Comparison of ENCODE assay signal across 7 mouse cellular contexts in the genomic region with DNA sequence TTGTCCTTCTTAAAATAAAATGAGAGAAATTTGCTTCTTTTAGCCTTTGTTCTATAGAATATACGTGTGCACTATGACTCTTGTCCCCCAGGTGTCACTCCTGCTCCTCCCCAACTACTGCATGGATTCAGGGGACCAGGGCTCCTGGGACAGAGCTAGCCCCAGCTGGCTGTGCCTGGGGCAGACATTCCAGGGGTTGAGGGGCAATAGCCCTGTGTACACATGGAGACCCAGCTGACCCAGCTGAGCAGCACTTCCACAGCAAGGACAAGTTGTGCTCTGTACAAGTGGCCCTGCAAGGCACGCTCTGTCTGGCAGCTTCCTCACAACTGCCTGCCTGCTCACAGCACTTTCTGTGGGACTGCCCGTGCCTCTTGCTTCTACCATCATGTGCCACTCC. TPM values are rescaled to one million over a fixed set of nuclear protein-coding genes. Genes with fewer than 3 reads are reported as not detected.
DNase-seq lines count a peak whose midpoint lies in the region; ATAC-seq and TF ChIP-seq lines count a peak whose summit lies in the region.

No protein-coding gene starts in this region.

- no peak overlapping the region for H3K4me3 ChIP-seq in left cerebral cortex, adult 2 months
- no peak overlapping the region for H3K4me3 ChIP-seq in intestine, postnatal 0 days (ENCODE audit: low read depth, low read length)

- no peak overlapping the region for H3K27ac ChIP-seq in left cerebral cortex, adult 2 months
- no peak overlapping the region for H3K27ac ChIP-seq in intestine, postnatal 0 days (ENCODE audit: low read depth, low read length)

- 0 out of 2 replicates have a peak, but pooled peaks have one; percentile 17 for ATAC-seq in intestine, postnatal 0 days

- H3K27me3 ChIP-seq in intestine, postnatal 0 days (replicated peaks; ENCODE audit: control insufficient read depth, insufficient read depth, low read length): no peaks in the 10 kb centered on the region

- WGBS in intestine, postnatal 0 days: 73% methylated on average over 3 of the region's 3 CpGs

- H3K4me2 ChIP-seq in intestine, postnatal 0 days (replicated peaks; ENCODE audit: low read depth): no peak overlapping the region

- TF ChIP-seq CTCF in left cerebral cortex, adult 2 months (IDR thresholded peaks at IDR 0.05): peak; percentile 48
- TF ChIP-seq CTCF in brain, embryonic 14.5 days (IDR thresholded peaks at IDR 0.05; ENCODE audit: borderline replicate concordance, extremely low read depth, insufficient read depth, insufficient read length): peak; percentile 26; the same call in 1 of the 2 replicates
- peak; percentile 80 for TF ChIP-seq CTCF in intestine, postnatal 0 days (IDR thresholded peaks at IDR 0.05; ENCODE audit: low read depth)

- no peaks in the 10 kb centered on the region for H3K4me1 ChIP-seq in intestine, postnatal 0 days (replicated peaks; ENCODE audit: control insufficient read depth, insufficient read depth, low read length)

- H3K9me3 ChIP-seq in intestine, postnatal 0 days (ENCODE audit: control insufficient read depth): no peaks in the 10 kb centered on the region

- no peak for TF ChIP-seq POLR2A in brain, embryonic 14.5 days (IDR thresholded peaks at IDR 0.05; ENCODE audit: borderline replicate concordance, extremely low read depth, insufficient read depth, insufficient read length, poor library complexity, severe bottlenecking)

- peaks cover 28% of the 10 kb centered on the region; the same call in 1 of the 2 replicates for H3K36me3 ChIP-seq in intestine, postnatal 0 days (ENCODE audit: control insufficient read depth, insufficient read depth)

- intact Hi-C loops in left cerebral cortex, adult 2 months (cut with DNase I): no loop called here
- intact Hi-C loops in left cerebral cortex, postnatal 36 days (cut with DNase I): no loop called here

- no peak overlapping the region for H3K9ac ChIP-seq in intestine, postnatal 0 days (ENCODE audit: low read depth, low read length)

- DNase-seq in left cerebral cortex, adult 2 months (ENCODE audit: extremely low spot score in 1 of 2, low spot score in 2 of 2): no peak
- no peak for DNase-seq in left cerebral cortex, postnatal 36 days (ENCODE audit: low spot score in 2 of 2)
- DNase-seq in brain, embryonic 14.5 days (ENCODE audit: low read depth): peak; percentile 14
- peak; percentile 26 for DNase-seq in mesoderm, embryonic 11.5 days (ENCODE audit: low read depth, low spot score)
- DNase-seq in frontal cortex, adult 2 months (ENCODE audit: extremely low spot score in 1 of 2, low spot score in 1 of 2): no peak
- DNase-seq in urinary bladder, postnatal 36 days (ENCODE audit: low spot score in 2 of 2): no peak

RNA-seq across cellular contexts. Expression of gene Tef, which starts 6.0 kb away (rescaled TPM):
- total RNA-seq in left cerebral cortex, adult 2 months (2021): 100 to 1,000 TPM; 220 to 228 TPM
- 100 to 1,000 TPM; 244 to 267 TPM for total RNA-seq in left cerebral cortex, postnatal 36 days (2021)
- polyA plus RNA-seq in brain, embryonic 14.5 days (2012; rRNA removed): 35.5 and 38.0 TPM in 2 replicates
- polyA plus RNA-seq in intestine, postnatal 0 days (2015; fragmentation: Nextera tagmentation; extraction: Ambion mirVana): 13.4 and 16.0 TPM in 2 replicates
- polyA plus RNA-seq in frontal cortex, adult 2 months (2012; rRNA removed): 245 and 256 TPM in 2 replicates

RNA-seq across cellular contexts. Expression of gene Rangap1, which starts 50.9 kb away (rescaled TPM):
- 100 to 1,000 TPM; 214 to 229 TPM for total RNA-seq in left cerebral cortex, adult 2 months (2021)
- 100 to 1,000 TPM; 206 to 228 TPM for total RNA-seq in left cerebral cortex, postnatal 36 days (2021)
- polyA plus RNA-seq in brain, embryonic 14.5 days (2012; rRNA removed): 98.8 and 131 TPM in 2 replicates
- polyA plus RNA-seq in intestine, postnatal 0 days (2015; fragmentation: Nextera tagmentation; extraction: Ambion mirVana): 20.6 and 21.9 TPM in 2 replicates
- 131 and 140 TPM in 2 replicates for polyA plus RNA-seq in frontal cortex, adult 2 months (2012; rRNA removed)

RNA-seq across cellular contexts. Expression of gene Zc3h7b, which starts 51.4 kb away (rescaled TPM):
- total RNA-seq in left cerebral cortex, adult 2 months (2021): 100 to 1,000 TPM; 160 to 179 TPM
- total RNA-seq in left cerebral cortex, postnatal 36 days (2021): 100 to 1,000 TPM; 177 to 182 TPM
- polyA plus RNA-seq in brain, embryonic 14.5 days (2012; rRNA removed): 80.6 and 102 TPM in 2 replicates
- 5.6 and 7.3 TPM in 2 replicates for polyA plus RNA-seq in intestine, postnatal 0 days (2015; fragmentation: Nextera tagmentation; extraction: Ambion mirVana)
- polyA plus RNA-seq in frontal cortex, adult 2 months (2012; rRNA removed): 82.6 and 89.3 TPM in 2 replicates

Comparison
In these comparisons a context has a peak if more than half of its experiments do, and no peak if none do; other contexts are left out.
1. DNase-seq: peak in brain, embryonic 14.5 days (single experiment) and mesoderm, embryonic 11.5 days (single experiment); none in left cerebral cortex, adult 2 months (0 of 2), left cerebral cortex, postnatal 36 days (0 of 2), frontal cortex, adult 2 months (0 of 2) and urinary bladder, postnatal 36 days (0 of 2).
2. CTCF ChIP-seq: peak in every context shown above with its lines; median percentile 80 in intestine, postnatal 0 days; 48 in left cerebral cortex, adult 2 months; 26 in brain, embryonic 14.5 days.